Mouse (Mus musculus) spleen, adult 2 months (tissue): Measurements from ENCODE around the gene Cdh9.

Experiments
- CTCF ChIP-seq: fragments of 200-500 bp; IDR thresholded peaks from 2 replicates; pipeline ENCODE4 v1.5.1; 2011; ENCODE audit warnings: mild to moderate bottlenecking, inconsistent platforms; ENCODE audit not compliant: insufficient read depth, insufficient read length, insufficient replicate concordance; ENCODE audit errors: extremely low read depth
- POLR2A ChIP-seq: fragments of 200-500 bp; IDR thresholded peaks from 2 replicates; pipeline ENCODE4 v1.6.1; 2011; ENCODE audit warnings: low read depth, low read length, inconsistent platforms

DNA sequence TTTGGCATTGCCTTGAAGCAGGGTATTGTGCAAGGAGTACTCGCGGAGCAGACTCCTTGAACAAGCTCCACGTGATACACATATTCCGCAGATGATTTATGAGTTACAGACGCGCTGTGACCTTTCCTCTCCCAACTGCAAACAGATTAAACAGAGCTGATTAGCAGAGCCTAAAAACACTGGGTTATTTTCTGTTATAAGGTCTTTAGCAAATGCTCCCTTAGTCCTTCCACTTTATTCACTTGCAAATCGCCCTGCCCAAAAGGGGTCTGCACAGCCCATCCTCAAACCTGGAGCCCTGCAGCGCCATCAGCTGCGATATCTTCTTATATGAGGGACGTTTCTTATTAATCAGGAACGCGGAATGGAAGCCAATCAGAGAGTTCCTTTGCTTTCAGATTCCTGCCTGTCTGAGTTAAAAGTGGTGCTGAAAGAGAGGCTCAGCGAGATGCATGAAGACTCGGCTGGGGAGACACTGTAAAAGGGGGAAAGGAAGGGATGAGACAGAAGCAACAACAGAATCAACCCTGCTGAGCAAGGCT is at the start of gene Cdh9:
- TF ChIP-seq CTCF (no peak), POLR2A (no peak)
